Mouse (Mus musculus): Measurements from ENCODE around the gene Parp11.

GRCm38 (mm10) chr6:127495876-127496275 lies 49.2 kb downstream of the Parp11 start:
- no peak for TF ChIP-seq POLR2A (IDR thresholded peaks at IDR 0.05; ENCODE audit: borderline replicate concordance, control insufficient read depth, low read depth, low read length)
- TF ChIP-seq CTCF (IDR thresholded peaks at IDR 0.05; ENCODE audit: control insufficient read depth, insufficient read depth, low read length) = no peak

All from bone marrow, adult 2 months (tissue).